Mouse (Mus musculus): Measurements from ENCODE around the gene Kcnn3. TPM values are rescaled to one million over a fixed set of nuclear protein-coding genes. Genes with fewer than 3 reads are reported as not detected.

The Kcnn3 gene
- polyA plus RNA-seq, 1 experiment from 2014 or later = 9.9 TPM

DNA sequence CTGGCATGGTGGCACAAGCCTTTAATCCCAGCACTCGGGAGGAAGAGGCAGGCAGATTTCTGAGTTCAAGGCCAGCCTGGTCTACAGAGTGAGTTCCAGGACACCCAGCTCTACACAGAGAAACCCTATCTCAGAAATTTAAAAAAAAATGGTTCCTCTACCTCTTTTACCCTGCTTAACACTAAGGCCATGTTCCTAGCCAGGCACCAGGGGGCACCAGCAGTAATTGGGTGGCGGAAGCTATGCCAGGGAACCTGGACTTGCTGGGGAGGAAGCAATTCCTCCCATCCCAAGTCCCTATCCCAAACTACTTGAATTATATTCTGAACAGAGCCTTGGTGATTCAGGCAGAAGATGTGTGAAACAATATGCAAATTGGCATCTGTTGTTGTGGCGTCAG, 9.8 kb downstream of the Kcnn3 start:
- H3K4me2 ChIP-seq (ENCODE audit: low read depth, low read length) = no peak overlapping the region
- H3K9me3 ChIP-seq (ENCODE audit: control insufficient read depth, low read length) = no peaks in the 10 kb centered on the region
- no peak overlapping the region for H3K9ac ChIP-seq (replicated peaks; ENCODE audit: low read depth, low read length)
- ATAC-seq (ENCODE audit: low read depth) = no peak
- H3K27me3 ChIP-seq (ENCODE audit: control insufficient read depth, insufficient read depth, low read length) = no peaks in the 10 kb centered on the region
- WGBS = 73% methylated on average over 3 of the region's 3 CpGs
- H3K36me3 ChIP-seq (ENCODE audit: control insufficient read depth, insufficient read depth, low read length) = no peaks in the 10 kb centered on the region
- no peak overlapping the region for H3K4me3 ChIP-seq (ENCODE audit: low read depth, low read length)
- peaks cover 4% of the 10 kb centered on the region; the same call in 1 of the 2 replicates for H3K4me1 ChIP-seq (ENCODE audit: control insufficient read depth, insufficient read depth, low read length)
- no peak overlapping the region for H3K27ac ChIP-seq (ENCODE audit: low read depth, low read length)

DNA sequence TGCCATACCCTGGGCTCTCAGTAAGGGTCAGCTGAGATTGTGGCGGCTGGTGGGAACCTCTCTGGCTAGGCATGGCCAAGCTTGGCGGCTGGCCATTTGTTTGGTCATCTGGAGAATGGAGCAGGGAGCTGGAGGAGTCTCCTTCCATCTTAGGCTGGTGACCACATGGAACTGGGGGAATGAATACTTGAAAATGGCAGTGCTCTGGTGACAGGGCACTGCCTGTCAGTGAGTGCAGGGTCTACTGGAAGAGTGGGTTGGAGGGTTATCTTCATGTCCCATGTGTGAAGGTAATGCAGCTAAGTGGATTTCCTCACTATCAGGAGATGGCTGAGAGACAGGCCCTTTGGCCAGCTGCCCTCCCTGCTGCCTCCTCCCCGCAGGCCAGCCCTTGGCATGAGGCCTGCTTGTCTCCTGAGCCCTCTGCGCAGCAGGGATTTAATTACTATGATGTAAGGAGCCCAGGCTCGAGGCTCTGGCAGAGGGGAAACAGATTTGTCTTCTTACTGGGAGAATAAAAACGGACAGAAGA, 14.7 kb downstream of the Kcnn3 start:
- H3K4me3 ChIP-seq (ENCODE audit: low read depth, low read length) = no peak overlapping the region

DNA sequence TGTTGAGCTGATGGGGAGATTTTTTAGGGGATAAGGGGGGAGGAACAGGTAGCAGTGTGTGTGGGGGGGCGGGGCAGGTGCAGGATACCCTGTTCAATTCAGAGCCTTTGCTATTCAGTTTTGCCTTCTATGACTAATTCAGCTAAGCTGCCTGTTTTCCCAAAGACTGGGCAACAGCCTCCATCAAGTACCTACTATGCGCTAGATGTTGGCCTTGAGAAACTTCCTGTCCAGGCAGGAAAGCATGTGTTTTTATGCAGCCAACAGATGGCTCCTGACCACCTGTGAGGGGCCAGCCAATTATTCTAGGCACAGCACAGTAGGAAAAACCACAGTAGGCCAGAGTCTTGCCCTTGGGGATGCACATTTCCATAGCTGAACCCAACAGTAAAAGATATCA, 15.2 kb downstream of the Kcnn3 start:
- ATAC-seq (ENCODE audit: low read depth) = no peak
- 98% methylated on average over 2 of the region's 2 CpGs for WGBS
- H3K9me3 ChIP-seq (ENCODE audit: control insufficient read depth, low read length) = no peaks in the 10 kb centered on the region
- H3K9ac ChIP-seq (replicated peaks; ENCODE audit: low read depth, low read length) = no peak overlapping the region
- H3K4me3 ChIP-seq (ENCODE audit: low read depth, low read length) = no peak overlapping the region
- H3K36me3 ChIP-seq (ENCODE audit: control insufficient read depth, insufficient read depth, low read length) = no peaks in the 10 kb centered on the region
- no peak overlapping the region for H3K4me2 ChIP-seq (ENCODE audit: low read depth, low read length)
- no peaks in the 10 kb centered on the region for H3K27me3 ChIP-seq (ENCODE audit: control insufficient read depth, insufficient read depth, low read length)
- no peak overlapping the region for H3K27ac ChIP-seq (ENCODE audit: low read depth, low read length)
- H3K4me1 ChIP-seq (ENCODE audit: control insufficient read depth, insufficient read depth, low read length) = no peaks in the 10 kb centered on the region

More for the DNA sequence above, 14.7 kb downstream of the Kcnn3 start:
- no peaks in the 10 kb centered on the region for H3K4me1 ChIP-seq (ENCODE audit: control insufficient read depth, insufficient read depth, low read length)
- H3K4me2 ChIP-seq (ENCODE audit: low read depth, low read length) = no peak overlapping the region
- WGBS = 38% methylated on average over 6 of the region's 6 CpGs
- no peaks in the 10 kb centered on the region for H3K36me3 ChIP-seq (ENCODE audit: control insufficient read depth, insufficient read depth, low read length)
- no peak overlapping the region for H3K27ac ChIP-seq (ENCODE audit: low read depth, low read length)
- peak; percentile 61; the same call in 1 of the 2 replicates for ATAC-seq (ENCODE audit: low read depth)
- no peaks in the 10 kb centered on the region for H3K27me3 ChIP-seq (ENCODE audit: control insufficient read depth, insufficient read depth, low read length)
- no peaks in the 10 kb centered on the region for H3K9me3 ChIP-seq (ENCODE audit: control insufficient read depth, low read length)
- no peak overlapping the region for H3K9ac ChIP-seq (replicated peaks; ENCODE audit: low read depth, low read length)

GRCm38 (mm10) chr3:89539036-89539739, 19.2 kb downstream of the Kcnn3 start:
- Histone ChIP-seq H3K4me3 (ENCODE audit: low read depth, low read length) (no peak overlapping the region), H3K9me3 (ENCODE audit: control insufficient read depth, low read length) (no peaks in the 10 kb centered on the region), H3K36me3 (ENCODE audit: control insufficient read depth, insufficient read depth, low read length) (no peaks in the 10 kb centered on the region), H3K27me3 (ENCODE audit: control insufficient read depth, insufficient read depth, low read length) (no peaks in the 10 kb centered on the region), H3K27ac (ENCODE audit: low read depth, low read length) (no peak overlapping the region), H3K9ac (replicated peaks; ENCODE audit: low read depth, low read length) (no peak overlapping the region), H3K4me2 (ENCODE audit: low read depth, low read length) (no peak overlapping the region), H3K4me1 (ENCODE audit: control insufficient read depth, insufficient read depth, low read length) (no peaks in the 10 kb centered on the region)
- ATAC-seq (ENCODE audit: low read depth) = no peak
- 82% methylated on average over 10 of the region's 10 CpGs for WGBS

GRCm38 (mm10) chr3:89539740-89540370, 19.9 kb downstream of the Kcnn3 start:
- no peaks in the 10 kb centered on the region for H3K27me3 ChIP-seq (ENCODE audit: control insufficient read depth, insufficient read depth, low read length)
- no peak overlapping the region for H3K9ac ChIP-seq (replicated peaks; ENCODE audit: low read depth, low read length)
- H3K4me2 ChIP-seq (ENCODE audit: low read depth, low read length) = no peak overlapping the region
- H3K9me3 ChIP-seq (ENCODE audit: control insufficient read depth, low read length) = no peaks in the 10 kb centered on the region
- 68% methylated on average over 9 of the region's 9 CpGs for WGBS
- no peak overlapping the region for H3K4me3 ChIP-seq (ENCODE audit: low read depth, low read length)
- H3K27ac ChIP-seq (ENCODE audit: low read depth, low read length) = no peak overlapping the region; the same call in 1 of the 2 replicates
- H3K36me3 ChIP-seq (ENCODE audit: control insufficient read depth, insufficient read depth, low read length) = no peaks in the 10 kb centered on the region
- no peak for ATAC-seq (ENCODE audit: low read depth)
- no peaks in the 10 kb centered on the region for H3K4me1 ChIP-seq (ENCODE audit: control insufficient read depth, insufficient read depth, low read length)

- no peaks in the 10 kb centered on the region for H3K9me3 ChIP-seq (ENCODE audit: control insufficient read depth, low read length)
- no peaks in the 10 kb centered on the region for H3K4me1 ChIP-seq (ENCODE audit: control insufficient read depth, insufficient read depth, low read length)
- H3K4me3 ChIP-seq (ENCODE audit: low read depth, low read length) = no peak overlapping the region
- 86% methylated on average over 6 of the region's 6 CpGs for WGBS
- no peaks in the 10 kb centered on the region for H3K27me3 ChIP-seq (ENCODE audit: control insufficient read depth, insufficient read depth, low read length)
- no peak overlapping the region for H3K9ac ChIP-seq (replicated peaks; ENCODE audit: low read depth, low read length)
- H3K36me3 ChIP-seq (ENCODE audit: control insufficient read depth, insufficient read depth, low read length) = no peaks in the 10 kb centered on the region
- no peak overlapping the region for H3K4me2 ChIP-seq (ENCODE audit: low read depth, low read length)
- H3K27ac ChIP-seq (ENCODE audit: low read depth, low read length) = no peak overlapping the region
- ATAC-seq (ENCODE audit: low read depth) = no peak
These were observed 20.4 kb downstream of the Kcnn3 start for GRCm38 (mm10) chr3:89540371-89540743.

DNA sequence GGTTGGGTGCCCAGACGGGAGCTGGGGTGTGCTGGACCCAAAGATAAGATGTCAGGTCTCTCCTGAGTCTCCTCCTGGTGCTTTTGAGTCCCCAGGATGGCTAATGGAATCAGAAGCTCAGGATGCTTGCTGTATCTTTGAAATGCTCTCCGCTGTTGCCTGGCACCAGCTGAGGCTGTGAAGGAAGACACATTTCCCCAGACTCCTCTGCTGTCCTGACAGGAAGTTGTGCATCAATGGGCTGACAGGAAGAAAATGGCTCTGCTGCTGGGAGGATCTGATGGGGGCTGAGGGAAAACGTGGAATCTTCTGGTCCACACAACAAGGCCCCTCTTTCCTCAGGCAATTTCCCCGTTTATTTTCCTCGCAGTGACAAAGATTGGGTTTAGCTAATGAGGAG, 27.0 kb downstream of the Kcnn3 start:
- Histone ChIP-seq H3K27me3 (ENCODE audit: control insufficient read depth, insufficient read depth, low read length) (no peaks in the 10 kb centered on the region), H3K36me3 (ENCODE audit: control insufficient read depth, insufficient read depth, low read length) (no peaks in the 10 kb centered on the region), H3K27ac (ENCODE audit: low read depth, low read length) (0 out of 2 replicates have a peak overlapping the region, but pooled peaks have one; percentile 22), H3K4me1 (ENCODE audit: control insufficient read depth, insufficient read depth, low read length) (no peaks in the 10 kb centered on the region), H3K9me3 (ENCODE audit: control insufficient read depth, low read length) (no peaks in the 10 kb centered on the region), H3K9ac (replicated peaks; ENCODE audit: low read depth, low read length) (no peak overlapping the region), H3K4me2 (ENCODE audit: low read depth, low read length) (no peak overlapping the region), H3K4me3 (ENCODE audit: low read depth, low read length) (no peak overlapping the region)
- 35% methylated on average over 5 of the region's 5 CpGs for WGBS
- no peak for ATAC-seq (ENCODE audit: low read depth)

- 79% methylated on average over 2 of the region's 2 CpGs for whole genome bisulfite sequencing
- no peak overlapping the region for H3K4me3 ChIP-seq (ENCODE audit: low read depth, low read length)
These were observed 28.8 kb downstream of the Kcnn3 start for GRCm38 (mm10) chr3:89548805-89549204.

GRCm38 (mm10) chr3:89549488-89549887, 29.5 kb downstream of the Kcnn3 start:
- ATAC-seq (ENCODE audit: low read depth) = no peak

More at GRCm38 (mm10) chr3:89548805-89549204, 28.8 kb downstream of the Kcnn3 start:
- Histone ChIP-seq H3K27ac (ENCODE audit: low read depth, low read length) (no peak overlapping the region), H3K36me3 (ENCODE audit: control insufficient read depth, insufficient read depth, low read length) (no peaks in the 10 kb centered on the region), H3K4me1 (ENCODE audit: control insufficient read depth, insufficient read depth, low read length) (no peaks in the 10 kb centered on the region), H3K4me2 (ENCODE audit: low read depth, low read length) (no peak overlapping the region), H3K9me3 (ENCODE audit: control insufficient read depth, low read length) (no peaks in the 10 kb centered on the region), H3K9ac (replicated peaks; ENCODE audit: low read depth, low read length) (no peak overlapping the region), H3K27me3 (ENCODE audit: control insufficient read depth, insufficient read depth, low read length) (no peaks in the 10 kb centered on the region)
- ATAC-seq (ENCODE audit: low read depth) = no peak

More at GRCm38 (mm10) chr3:89549488-89549887, 29.5 kb downstream of the Kcnn3 start:
- Histone ChIP-seq H3K9me3 (ENCODE audit: control insufficient read depth, low read length) (no peaks in the 10 kb centered on the region), H3K27me3 (ENCODE audit: control insufficient read depth, insufficient read depth, low read length) (no peaks in the 10 kb centered on the region), H3K4me1 (ENCODE audit: control insufficient read depth, insufficient read depth, low read length) (no peaks in the 10 kb centered on the region), H3K9ac (replicated peaks; ENCODE audit: low read depth, low read length) (no peak overlapping the region), H3K36me3 (ENCODE audit: control insufficient read depth, insufficient read depth, low read length) (no peaks in the 10 kb centered on the region), H3K27ac (ENCODE audit: low read depth, low read length) (no peak overlapping the region), H3K4me3 (ENCODE audit: low read depth, low read length) (no peak overlapping the region), H3K4me2 (ENCODE audit: low read depth, low read length) (no peak overlapping the region)
- WGBS = 49% methylated on average over 4 of the region's 4 CpGs

Data from neural tube, embryonic 14.5 days (tissue).